Comparison of ENCODE assay signal across 21 mouse cellular contexts in genomic region chr7:115984076-115984475, GRCm38 (mm10).
"Had no signal": no experiment of that assay in that cellular context is flagged by ENCODE, and none has a peak within 500 bp of the region (broad histone marks: within the 10 kb centered on the region; RNA-seq: fewer than 3 reads in every experiment).

No protein-coding gene starts in this region.

- H3K9me3 ChIP-seq: kidney, embryonic 15.5 days; liver, embryonic 13.5 days; midbrain, embryonic 12.5 days; midbrain, embryonic 15.5 days; neural tube, embryonic 13.5 days; stomach, embryonic 15.5 days had no signal

- H3K36me3 ChIP-seq: kidney, embryonic 15.5 days; liver, embryonic 13.5 days; midbrain, embryonic 12.5 days; midbrain, embryonic 15.5 days; neural tube, embryonic 13.5 days; stomach, embryonic 15.5 days had no signal

- H3K27ac ChIP-seq: kidney, embryonic 15.5 days; liver, embryonic 13.5 days; midbrain, embryonic 12.5 days; midbrain, embryonic 15.5 days; neural tube, embryonic 13.5 days; stomach, embryonic 15.5 days had no signal

- H3K4me1 ChIP-seq: kidney, embryonic 15.5 days; midbrain, embryonic 12.5 days; midbrain, embryonic 15.5 days; neural tube, embryonic 13.5 days; stomach, embryonic 15.5 days had no signal

- H3K27me3 ChIP-seq: kidney, embryonic 15.5 days; liver, embryonic 13.5 days; midbrain, embryonic 12.5 days; midbrain, embryonic 15.5 days; neural tube, embryonic 13.5 days; stomach, embryonic 15.5 days had no signal

- DNase-seq: kidney, adult 11 months; kidney, adult 8-10 months; kidney, postnatal 14 days; kidney, postnatal 4 days; left cerebral cortex, postnatal 4 days; liver, embryonic 13.5 days; lung, adult 2 months; lung, postnatal 14 days; lung, postnatal 4 days; retina, postnatal 1 day; right cerebral cortex, postnatal 25 days; spleen, adult 18-20 months; thymus, adult 18-20 months; thymus, postnatal 14 days; thymus, postnatal 4 days had no signal

- H3K4me3 ChIP-seq: kidney, embryonic 15.5 days; liver, embryonic 13.5 days; midbrain, embryonic 12.5 days; midbrain, embryonic 15.5 days; myocyte; neural tube, embryonic 13.5 days; stomach, embryonic 15.5 days had no signal
